Mouse (Mus musculus) hematopoietic stem cell, adult 5-6 weeks (primary cell): Measurements from ENCODE around the gene Afap1. TPM values are rescaled to one million over a fixed set of nuclear protein-coding genes. Genes with fewer than 3 reads are reported as not detected.

ENCODE experiments used
- ATAC-seq, 2 experiments: fragments of 125-278 bp in 1 of 2; replicated peaks in 1 of 2; 2 replicates each; pipeline ENCODE4 v1.8.0; 2016 to 2017; ENCODE audit warnings: inconsistent platforms in 2 of 2, mild to moderate bottlenecking in 2 of 2, moderate number of reproducible peaks in 2 of 2, low read depth in 1 of 2, moderate TSS enrichment in 1 of 2; ENCODE audit not compliant: low FRiP score in 2 of 2, poor library complexity in 2 of 2, severe bottlenecking in 2 of 2, insufficient read depth in 1 of 2, low TSS enrichment in 1 of 2
- total RNA-seq: library from RNA; stranded (forward); fragments of 172-1452, 232-1000 nt; gene quantifications from 2 replicates; pipeline ENCODE4 v1.2.3, GENCODE M21; 2017

Afap1 gene
- total RNA-seq, 1 experiment from 2014 or later = 1.6 TPM

DNA sequence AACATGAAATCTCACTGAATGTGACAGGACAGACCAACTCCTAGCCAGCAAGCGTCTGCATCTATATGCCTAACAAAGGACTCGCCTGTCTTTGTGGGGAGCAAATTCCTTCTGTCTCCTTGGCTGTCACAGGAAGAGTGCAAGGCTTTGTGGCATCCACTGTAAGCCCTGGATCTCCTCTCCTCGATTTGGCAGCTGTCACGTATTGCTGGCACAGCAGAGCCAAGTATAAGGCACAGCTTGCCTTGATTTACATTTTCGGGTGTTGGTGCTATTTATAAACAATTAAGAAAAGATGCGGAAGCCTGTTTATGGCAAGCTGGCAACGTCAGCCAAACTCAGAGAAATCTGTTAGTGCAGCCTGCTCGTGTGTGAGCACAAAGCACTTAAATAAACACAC is 25.3 kb downstream of the Afap1 start:
- ATAC-seq = no peak

DNA sequence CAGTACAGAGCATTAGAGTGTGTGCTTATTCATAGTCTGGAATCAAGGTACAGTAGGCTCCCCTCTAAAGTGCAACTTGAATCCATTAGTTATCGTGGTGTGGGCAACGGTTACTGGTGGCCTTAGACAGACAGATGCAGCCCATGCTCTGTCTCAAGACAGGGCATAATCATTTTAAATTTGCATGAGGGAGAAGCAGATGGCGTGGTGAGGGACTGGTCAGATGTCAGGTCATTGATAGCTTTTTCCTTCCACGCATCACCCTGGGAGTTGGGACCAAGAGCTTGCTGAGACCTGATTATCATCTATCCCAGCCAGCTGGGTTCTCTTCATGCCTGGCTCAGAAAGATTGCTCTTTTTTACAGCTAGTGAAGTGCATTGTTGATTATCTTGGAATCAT is 27.0 kb downstream of the Afap1 start:
- no peak for ATAC-seq

DNA sequence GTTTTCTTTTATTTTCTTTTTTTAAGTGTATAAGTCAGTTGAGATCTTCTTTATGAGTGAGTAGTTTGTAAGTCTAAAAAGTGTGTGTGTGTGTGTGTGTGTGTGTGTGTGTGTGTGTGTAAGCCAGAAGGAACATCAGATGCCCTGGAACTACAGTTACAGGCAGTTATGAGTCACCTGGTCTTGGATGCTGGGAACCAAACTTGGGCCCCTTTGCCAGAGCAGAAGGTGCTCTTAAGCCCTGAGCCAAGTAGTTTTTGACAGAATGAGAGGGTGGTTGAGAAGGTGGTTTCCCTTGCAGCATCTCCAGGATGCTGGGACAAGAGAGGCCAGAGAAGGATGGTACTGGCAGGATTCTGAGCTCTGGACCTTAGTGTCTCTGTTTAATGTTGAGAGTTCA is 27.4 kb downstream of the Afap1 start:
- no peak for ATAC-seq

DNA sequence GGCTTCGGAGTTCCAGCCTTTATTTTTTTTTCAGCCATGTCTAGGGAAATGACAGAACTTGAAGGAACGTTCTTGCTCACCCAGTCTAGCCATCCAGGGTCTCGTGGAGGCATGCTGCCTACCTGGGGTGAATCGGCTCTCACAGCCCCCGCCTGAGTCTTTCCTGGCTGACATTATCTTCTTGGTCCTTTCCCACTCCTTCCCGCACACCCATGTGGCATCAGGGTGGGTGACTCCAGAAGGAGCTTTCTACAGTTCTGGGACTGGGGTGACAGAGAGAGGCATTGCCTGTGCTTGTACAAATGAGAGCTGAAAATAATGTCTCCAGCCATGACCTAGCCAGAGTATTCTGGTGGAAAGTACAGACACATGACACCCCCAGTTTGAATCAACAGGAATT is 28.0 kb downstream of the Afap1 start:
- ATAC-seq = no peak

DNA sequence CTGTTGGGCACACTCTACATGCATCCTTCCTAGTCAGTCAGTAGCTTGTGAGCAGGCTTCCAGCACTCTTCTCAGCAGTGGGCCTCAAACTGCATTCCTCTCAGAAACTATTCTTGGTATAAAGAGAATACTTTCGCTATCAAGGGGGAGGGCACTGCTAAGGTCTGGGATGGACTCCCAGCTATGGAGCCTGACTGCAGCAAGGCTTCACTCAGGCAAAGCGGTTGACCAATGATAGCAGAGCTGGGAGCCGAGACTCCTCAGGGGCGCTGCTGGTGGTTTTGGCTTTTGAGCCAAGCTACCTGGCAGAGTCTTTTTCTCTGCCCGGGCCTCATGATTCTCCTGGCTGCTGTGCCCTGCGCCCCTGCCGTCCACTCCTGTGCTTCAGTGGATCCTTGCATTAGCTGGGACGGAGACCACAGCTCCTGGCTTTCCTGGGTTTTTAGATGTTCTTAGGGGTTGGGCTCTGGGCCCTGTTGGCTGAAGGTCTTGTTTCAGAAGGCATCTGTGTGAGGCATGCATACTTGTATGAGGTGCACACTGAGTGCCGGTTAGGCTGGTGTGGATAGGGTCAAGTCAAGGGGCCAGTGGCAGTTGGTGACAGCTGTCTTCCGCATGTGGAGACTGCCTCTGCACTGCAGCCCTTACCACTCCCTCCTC is 28.6 kb downstream of the Afap1 start:
- peak; percentile 27 to 44; a peak in 2 of 4 replicates for ATAC-seq

DNA sequence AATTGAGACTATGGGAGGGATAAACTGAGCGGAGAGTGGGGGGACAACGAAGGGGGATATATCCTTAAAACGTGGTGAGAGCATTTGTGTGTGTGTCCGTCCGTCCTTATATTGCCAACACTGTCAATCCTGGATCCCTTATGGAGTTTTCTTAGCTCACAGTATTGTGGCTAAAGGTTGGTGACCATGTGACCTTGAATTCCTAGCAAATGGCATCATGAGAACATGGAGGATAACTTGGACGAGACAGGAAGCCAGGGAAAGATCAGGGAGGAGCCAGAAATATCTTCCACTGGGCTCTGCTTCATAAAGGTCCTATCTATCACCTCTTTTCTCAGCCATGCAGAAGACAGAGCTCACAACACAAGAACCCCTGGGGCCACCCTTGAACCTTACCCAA is 30.3 kb downstream of the Afap1 start:
- ATAC-seq = no peak

DNA sequence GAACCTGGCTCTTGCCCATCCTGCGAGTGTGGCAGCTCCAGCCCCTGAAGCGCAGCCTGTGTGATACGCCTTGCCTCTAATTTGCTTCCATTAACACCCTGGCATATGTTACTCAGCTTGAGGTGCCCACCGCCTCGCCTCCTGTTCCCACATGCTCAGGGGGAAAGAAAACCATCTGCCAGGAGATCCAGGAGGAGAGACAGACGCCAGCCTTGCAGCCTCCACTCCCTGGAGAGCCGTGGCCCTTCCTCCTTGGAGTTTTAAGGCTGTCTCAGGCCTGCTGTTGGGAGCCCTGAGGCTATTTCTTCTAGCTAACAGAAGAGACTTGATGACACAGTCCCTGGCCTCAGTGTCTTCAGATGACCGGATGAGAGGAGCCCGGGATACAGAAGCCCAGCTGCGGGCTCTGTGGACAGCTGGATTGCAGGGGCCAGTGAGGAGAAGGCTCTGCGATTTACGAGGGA is 32.1 kb downstream of the Afap1 start:
- ATAC-seq = no peak

DNA sequence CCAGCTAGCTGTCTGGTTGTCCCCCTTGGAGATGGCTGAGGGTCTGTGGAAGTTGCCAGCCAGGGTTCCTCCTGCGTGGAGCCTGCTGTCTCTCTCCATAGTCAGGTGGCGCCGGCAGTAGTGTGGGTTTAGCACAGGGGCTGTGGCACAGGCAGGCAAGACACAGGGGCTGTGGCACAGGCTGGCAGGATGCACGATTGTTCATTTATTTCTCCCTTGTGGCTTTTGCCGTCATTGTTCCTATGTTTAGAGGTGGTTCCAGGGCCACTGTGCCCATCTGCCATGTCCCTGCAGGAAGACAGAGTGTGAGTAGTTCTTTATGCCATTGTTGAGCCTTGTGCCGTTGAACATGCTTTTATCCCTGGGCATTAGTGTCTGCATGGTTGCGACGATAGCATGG is 33.4 kb downstream of the Afap1 start:
- no peak for ATAC-seq

DNA sequence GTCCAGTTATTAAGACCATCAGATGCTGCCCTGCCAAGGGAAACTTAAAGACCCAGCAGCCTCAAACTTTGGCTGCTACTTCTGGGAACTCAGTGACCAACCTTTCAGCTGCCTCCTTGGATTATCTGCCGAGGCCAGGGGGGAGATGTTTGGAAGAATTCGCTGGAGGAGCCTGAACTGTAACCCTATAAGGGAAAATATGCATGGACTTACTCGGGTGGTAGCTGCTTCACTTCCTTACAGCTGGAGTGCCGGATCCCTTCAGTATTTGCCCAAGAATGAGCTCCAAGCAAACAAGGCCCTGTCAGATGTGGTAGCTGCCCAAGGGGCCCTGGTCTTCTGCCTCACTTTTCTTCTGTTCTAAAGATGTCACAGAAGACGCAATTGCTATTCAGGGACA is 38.2 kb downstream of the Afap1 start:
- ATAC-seq = no peak

DNA sequence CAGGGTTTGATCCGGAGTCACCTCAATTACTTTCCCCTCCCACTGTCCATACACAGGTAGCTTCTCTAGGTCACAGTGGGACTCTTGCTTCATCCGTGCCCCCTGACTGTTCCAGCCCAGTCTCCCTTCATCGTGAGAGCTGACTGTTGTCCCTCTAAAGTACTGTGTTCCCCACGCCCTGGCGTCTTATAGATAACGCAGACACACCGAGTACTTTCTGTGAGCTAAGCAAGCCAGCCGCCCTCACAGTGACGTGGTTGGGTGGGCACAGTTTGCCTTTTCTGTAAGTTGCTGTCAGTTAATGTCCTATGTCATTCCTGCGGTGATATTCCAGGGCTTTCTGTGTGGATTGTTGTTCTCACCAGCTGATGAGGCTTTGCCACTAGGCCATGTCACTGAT is 39.9 kb downstream of the Afap1 start:
- no peak for ATAC-seq

DNA sequence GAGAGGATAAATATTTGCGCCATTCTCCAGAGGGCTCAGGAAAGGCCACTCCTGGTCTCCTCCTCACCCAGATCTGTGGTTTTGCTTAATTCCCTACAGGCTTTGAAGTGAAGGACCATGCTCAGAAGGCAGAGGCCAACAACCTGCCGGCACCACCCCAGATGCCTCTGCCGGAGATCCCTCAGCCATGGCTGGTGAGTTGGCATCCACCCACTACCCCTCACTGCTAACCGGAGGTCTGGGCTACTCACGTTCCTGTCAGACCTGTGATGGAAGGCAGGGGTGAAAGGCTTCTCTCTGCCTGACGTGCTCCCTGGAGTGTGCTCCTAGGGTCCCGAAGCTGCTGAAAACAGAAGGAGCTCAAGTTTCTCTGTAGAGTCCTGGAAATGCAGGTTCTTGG is 42.8 kb downstream of the Afap1 start:
- ATAC-seq = no peak

DNA sequence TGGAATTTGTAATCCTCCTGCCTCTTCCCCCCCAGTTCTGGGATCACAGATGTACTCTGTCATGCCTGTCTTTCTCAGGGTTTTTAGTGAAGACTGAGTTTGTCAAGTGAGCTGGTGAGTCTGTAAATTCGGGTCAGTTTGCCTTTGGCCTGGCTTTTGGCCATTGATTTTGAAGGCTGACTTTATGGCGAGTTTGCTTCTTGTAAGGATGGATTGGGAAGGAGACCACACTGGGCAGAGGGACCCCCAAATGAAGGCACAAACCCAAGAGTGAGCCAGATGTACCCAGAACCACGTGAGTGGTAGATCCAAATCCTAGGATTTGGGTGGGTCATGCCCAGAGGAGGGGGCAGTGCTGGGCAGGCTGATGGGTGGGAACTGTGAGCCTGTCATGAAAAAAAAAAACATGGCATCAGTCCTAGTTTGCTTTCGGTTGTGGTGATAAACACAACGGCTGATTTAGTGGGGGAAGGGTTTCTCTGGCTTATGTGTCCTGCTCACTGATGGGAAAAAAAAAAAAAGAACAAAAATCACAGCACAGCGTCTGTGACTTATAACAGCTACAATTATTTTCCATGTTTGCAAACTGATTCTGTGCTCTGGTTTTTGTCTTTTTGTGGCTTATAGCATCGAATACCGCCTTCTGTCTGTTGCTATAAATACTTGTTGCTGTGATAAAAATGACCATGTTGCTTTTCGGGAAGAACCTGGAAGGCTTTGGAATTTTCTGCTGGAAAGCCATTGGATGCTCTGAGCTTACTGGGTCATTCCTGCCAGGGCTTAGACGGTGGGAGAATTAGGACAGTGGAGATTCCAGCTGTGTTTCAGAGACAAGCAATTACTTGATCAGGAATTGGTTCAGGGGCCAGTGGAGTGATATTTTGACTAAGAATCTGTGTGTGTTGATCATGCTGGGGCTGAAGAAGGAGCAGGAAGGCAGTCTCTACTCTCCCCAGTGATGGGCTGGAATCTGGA is 45.4 kb downstream of the Afap1 start:
- no peak for ATAC-seq

DNA sequence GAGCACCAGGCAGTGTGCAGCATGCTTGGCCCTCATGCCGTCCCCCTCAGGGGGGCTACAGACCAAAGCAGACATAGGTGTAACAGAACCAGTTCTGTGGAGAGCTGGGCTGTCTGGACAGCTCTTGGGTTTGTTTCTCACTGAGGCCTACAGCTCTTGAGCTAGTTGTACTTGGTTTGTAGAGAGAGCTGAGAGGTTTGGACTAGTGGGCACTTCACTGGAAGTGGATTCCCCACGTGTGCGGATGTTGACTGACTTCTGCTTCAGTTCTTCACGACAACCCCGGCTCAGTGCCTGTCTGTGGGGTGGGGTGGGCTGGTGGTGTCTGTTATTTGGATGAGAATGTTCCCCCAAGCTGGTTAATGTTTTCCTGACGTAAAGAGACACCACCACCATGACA is 46.8 kb downstream of the Afap1 start:
- no peak for ATAC-seq

DNA sequence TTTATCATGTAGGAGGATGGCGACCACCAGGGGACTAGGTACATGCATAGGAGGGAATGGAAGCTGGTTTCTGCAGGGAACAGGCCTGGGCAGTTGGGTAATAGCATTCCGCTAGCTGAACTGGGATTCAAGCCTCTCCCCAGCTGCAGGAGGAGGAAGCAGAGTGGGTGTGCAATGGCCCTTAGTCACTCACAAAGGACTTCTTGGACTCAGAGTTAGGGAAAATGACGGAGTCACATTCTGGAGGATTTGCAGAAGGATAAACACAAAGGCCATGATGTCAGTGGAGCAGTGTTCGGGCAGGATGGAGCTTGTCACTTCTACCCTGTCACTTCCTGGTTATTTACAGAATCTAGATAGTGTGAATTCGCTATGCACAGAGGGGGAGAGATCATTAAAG is 50.4 kb downstream of the Afap1 start:
- ATAC-seq = no peak

DNA sequence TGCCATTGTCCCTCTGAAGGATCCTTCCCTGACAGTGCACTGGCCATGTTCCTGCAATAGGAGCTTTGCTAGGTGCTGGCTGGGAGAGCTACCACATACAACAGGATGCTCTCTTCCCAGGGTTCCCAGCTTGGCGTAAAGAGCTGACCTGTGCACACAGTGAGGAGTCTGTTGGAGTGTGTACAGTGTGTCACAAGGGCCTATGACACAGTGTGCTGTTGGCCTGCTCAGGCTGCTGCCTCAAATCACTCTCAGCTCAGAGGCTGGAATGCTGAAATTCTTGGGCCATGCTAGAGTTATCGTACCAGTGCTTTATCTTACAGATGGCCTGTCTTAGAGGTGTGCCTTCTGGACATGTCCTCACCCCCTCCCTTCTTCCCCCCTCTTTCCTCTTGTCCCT is 53.7 kb downstream of the Afap1 start:
- no peak for ATAC-seq

DNA sequence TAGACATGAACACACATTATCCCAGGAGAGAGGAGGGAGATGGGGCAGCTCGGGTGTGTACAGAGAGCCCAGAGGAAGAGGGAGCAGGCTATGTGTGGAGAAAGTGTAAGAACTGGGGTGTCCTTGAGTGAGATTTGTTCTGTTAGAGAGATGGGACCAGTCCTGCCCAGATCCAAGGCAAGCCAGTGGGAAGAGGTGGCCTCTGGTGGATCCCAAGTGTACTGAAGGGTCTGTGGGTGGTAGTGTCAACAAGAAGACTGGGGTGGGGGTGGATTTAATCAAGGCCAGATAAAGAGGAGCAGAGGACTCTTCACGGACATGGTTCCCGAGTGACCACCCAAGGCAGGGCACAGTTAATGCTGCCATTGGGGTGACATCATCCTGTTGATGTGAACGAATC is 54.3 kb downstream of the Afap1 start:
- no peak for ATAC-seq

DNA sequence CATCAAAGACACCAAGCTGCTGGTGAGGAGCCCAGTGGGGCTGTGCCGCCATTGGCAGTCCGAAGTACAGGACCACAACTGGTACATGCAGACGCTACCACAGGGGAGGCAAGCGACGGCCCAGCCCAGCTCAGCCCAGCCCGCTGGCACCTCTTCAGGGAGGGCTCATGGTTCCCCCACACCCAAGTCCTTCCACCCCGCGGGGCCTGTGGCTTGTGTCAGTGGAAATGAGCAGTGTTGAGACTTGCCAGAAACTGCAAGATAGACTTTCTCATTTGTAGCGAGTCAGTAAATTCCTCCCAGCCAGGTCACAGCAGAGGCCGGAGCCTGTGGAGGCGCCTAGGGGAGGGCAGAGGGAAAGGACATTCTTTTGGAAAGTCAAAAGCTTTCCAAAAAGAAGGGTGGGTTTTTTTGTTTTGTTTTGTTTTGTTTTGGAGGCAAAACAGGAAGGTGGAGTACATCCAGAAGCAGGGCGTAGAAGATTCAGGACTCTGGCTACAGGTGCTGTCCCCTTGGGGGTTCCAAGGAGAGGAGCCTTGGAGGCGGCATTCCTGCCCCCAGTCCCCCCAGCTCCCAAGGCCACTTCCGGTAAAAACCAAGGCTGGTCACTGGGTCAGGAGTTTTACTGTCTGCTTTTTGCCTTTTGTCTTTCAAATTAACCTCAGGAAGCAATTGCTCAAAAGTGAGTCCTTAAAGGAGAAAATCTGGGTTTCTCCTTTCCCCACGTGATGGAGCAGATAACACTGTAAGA is 55.3 kb downstream of the Afap1 start:
- no peak for ATAC-seq

DNA sequence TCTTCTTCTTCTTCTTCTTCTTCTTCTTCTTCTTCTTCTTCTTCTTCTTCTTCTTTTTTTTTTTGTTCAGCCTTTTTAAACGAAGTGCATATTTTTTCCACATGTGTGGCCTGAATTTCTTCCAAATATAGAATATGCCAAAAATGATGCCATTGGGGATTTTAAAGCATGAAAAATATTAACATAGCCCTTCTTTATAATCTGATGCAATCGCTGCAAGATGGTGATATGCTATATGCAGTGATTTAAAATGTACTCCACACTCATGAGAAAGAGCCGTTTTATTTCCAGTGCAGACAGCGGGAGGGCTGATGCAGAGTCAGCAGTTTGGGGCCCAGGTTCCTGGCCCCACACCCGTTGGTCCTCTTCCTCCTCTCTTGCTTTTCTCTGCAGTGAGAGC is 55.9 kb downstream of the Afap1 start:
- ATAC-seq = no peak
